Mouse (Mus musculus) brain, embryonic 18.5 days (tissue): Measurements from ENCODE around the gene Smyd3.
A peak's percentile ranks its signal among the peaks of the same experiment; 100 is the strongest.

Experiments used
- DNase-seq: peaks from one replicate; pipeline ENCODE4 v3.0.0-alpha.2; 2012; ENCODE audit warnings: low read depth, low spot score

Smyd3 gene

DNA sequence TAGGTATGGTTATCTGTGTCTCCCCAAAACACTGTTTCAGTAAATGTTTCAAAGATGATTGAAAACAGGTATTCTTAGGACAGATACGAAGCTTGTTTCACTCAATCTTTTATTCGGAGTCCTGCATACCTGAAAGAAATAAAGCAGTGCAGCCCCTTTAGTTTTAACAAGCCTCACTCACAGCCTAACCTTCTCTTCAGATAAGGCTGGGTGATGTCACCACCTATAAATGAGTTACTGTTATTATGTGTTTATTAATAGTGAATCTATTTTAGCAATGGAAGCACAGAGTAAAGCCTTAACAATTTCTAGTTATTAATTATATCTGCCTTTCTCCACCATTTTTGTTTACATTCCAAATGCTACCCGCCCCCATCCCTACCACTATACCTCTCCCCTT lies 228.1 kb downstream of the Smyd3 start:
- DNase-seq: no peak

DNA sequence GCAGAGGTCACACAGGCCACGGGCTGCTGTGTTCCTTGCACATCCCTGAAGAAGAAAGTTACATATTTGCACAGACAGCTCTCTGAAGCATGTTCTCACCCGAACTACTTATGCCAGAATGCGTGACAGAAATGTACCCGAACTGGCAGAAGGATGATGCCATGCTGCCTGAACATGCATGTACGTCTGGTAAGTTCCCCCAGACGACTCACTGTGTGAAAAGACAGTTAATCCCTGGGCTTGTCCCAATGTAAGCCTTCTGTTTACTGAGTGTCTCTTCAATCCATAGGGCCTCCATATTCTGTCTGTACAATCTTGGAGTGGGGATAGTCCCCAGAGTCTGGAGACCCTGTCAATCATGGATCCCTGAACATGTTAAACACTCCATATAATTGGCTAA lies 231.1 kb downstream of the Smyd3 start:
- DNase-seq: peak; percentile 24

DNA sequence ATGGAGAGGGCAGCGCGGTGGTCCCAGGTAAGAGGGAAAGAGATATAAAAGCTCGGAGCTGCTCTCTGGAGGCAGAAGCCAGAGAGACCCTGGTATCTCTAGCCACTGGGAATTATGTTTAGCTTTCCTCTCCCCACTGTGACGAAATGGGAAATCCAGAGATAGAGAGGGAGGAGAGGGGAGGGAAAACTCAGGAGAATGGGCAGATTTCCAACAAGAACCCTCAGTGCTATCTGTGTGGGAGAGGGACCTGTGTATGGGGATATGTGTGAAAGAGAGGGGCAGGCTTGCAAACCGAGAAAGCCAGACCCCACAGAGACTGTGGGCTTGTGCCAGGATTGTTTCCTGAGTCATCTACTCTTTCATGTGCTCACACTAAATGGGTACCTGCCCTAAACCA lies 235.0 kb downstream of the Smyd3 start:
- no peak for DNase-seq

- no peak for DNase-seq
Measured at GRCm38 (mm10) chr1:179281401-179282121, 236.3 kb downstream of the Smyd3 start.

GRCm38 (mm10) chr1:179279116-179279515 lies 238.7 kb downstream of the Smyd3 start:
- DNase-seq: no peak

- no peak for DNase-seq
Measured at GRCm38 (mm10) chr1:179277346-179277745, 240.5 kb downstream of the Smyd3 start.

GRCm38 (mm10) chr1:179276866-179277265 lies 241.0 kb downstream of the Smyd3 start:
- no peak for DNase-seq

GRCm38 (mm10) chr1:179272926-179273325 lies 244.9 kb downstream of the Smyd3 start:
- no peak for DNase-seq

GRCm38 (mm10) chr1:179272351-179272750 lies 245.5 kb downstream of the Smyd3 start:
- DNase-seq: no peak

DNA sequence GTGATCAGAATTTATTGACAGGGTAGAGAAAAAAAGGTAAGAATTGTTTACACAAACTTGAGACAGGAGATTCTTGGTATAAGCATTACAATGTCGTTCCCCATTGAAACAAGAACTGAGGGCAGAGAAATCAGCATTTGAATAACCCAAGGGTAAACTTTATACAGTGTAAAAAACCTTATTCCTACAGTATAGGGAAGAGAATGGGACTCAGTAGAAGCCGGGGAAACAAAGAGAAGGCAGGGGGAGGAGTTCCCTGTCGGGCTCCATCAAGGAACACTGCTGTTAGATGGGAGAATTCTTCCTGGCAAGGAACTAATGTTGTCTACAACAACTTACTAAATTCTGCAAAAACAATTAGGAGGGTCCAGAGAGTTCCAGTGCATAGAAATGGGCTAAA lies 250.9 kb downstream of the Smyd3 start:
- DNase-seq: no peak

- DNase-seq: no peak
Measured at GRCm38 (mm10) chr1:179261496-179261966, 256.3 kb downstream of the Smyd3 start.

- DNase-seq: no peak
Measured at GRCm38 (mm10) chr1:179255826-179256512, 261.9 kb downstream of the Smyd3 start.

DNA sequence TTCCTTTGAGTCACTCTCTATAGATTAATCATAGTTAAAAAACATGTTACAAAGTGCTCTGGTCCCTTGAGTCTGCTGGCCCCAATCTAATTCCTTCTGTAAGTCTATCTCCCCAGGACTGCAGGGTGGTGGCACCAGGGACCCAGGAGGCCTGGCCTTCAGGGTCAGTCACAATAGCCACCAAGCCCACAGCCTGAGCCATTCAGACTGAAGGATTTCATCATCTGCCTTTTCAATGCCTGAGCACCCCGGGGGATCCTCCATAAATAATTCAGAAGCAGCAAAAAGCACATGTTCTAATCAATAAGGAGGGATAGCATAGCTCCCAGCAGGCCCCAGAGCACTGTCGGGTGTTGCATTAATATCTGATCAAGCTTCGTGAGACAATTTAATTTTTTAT lies 263.3 kb downstream of the Smyd3 start:
- no peak for DNase-seq

GRCm38 (mm10) chr1:179252611-179253010 lies 265.2 kb downstream of the Smyd3 start:
- no peak for DNase-seq

- no peak for DNase-seq
Measured at GRCm38 (mm10) chr1:179250388-179250787, 267.5 kb downstream of the Smyd3 start.

DNA sequence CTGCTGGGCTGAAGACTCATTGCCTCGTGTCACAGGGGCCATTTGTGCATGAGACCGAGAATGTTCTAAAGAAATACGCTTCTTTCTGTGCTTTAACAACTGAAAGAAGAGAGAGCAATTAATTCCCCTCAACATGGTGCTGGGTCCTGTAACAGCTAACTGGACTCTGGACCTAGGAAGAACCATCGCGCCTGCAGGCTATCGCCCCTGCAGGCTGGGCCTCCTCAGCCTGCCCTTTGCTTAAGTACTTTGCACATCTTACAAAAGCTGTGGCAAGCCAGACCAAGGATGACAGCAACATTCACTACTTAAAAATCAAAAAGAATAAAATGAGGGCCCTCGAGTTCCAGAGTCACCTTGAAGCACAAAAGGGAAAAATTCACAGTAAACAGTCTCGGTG lies 274.3 kb downstream of the Smyd3 start:
- no peak for DNase-seq

DNA sequence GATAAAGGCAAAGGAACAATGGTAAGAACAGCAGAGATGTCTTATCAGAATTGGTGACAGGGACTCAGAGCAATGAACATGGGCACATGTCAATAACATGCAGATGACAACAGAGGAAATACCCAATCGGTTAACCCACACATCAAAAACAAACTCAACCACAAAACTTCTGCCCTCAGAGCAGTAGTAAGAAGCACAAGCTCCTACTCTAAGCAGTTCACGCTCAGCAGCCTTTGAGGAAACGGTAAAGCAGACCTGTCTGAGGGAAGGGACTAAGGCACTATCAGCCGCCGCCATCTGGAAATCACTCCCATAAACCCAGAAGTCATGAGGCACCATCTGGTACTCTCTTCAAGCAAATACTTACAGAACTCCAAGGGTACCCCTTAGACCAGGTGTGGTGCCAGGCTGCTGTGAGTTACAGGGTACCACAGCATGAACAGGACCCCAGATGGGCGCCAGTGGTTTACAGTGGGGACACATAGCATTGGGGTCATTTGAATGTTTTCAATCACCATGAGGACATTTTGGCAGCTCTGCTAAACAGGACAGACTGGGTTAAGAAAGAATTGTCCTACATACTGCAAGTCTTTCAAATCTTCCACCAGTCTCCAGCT lies 277.1 kb downstream of the Smyd3 start:
- no peak for DNase-seq

DNA sequence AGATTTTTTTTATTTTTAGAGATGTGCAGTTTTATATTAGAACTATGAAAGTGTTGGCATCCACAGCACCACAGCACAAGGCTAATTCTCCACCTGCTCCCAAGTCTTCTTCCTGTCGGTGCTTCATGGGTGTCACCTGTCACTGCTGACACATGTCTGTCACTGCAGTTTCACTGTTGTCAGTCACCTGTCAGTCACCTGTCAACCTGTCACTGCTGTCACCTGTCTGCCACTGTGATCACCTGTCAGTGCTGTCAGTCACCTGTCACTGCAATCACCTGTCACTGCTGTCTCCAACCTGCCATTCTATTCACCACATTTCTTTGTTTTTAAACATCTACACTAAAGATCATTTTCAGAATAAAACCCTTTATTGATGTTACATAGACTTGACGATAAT lies 279.2 kb downstream of the Smyd3 start:
- no peak for DNase-seq

- no peak for DNase-seq
Measured at GRCm38 (mm10) chr1:179237989-179238388, 279.9 kb downstream of the Smyd3 start.

DNA sequence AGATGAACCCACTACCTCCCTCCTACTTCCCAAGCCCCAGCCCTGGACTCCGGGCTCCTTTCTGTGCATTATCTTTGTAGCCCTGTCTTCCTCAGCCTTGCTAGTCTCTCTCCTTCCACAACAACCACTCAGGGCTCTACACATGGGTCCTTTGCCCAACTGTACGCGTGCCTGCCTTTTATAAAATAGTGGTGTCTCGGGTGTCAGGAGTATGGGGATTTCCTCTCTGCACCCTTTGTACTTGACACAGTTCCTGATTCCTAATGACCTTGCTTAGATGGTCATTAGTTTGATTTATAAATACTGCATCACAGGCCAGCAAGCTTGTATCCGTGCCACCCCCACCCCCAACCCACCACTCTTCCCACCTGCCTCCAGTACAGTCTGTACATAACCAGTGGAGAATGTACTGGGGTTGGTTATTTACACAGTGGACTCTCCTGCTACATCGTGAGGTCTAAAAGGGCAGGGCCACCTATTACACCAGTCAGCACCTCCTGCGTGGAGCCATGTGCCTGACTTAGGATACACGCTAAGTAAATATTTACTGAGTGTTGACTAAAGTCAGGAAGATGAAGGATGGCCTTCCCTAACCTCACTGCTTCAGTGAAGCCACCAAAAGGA lies 281.5 kb downstream of the Smyd3 start:
- DNase-seq: no peak

DNA sequence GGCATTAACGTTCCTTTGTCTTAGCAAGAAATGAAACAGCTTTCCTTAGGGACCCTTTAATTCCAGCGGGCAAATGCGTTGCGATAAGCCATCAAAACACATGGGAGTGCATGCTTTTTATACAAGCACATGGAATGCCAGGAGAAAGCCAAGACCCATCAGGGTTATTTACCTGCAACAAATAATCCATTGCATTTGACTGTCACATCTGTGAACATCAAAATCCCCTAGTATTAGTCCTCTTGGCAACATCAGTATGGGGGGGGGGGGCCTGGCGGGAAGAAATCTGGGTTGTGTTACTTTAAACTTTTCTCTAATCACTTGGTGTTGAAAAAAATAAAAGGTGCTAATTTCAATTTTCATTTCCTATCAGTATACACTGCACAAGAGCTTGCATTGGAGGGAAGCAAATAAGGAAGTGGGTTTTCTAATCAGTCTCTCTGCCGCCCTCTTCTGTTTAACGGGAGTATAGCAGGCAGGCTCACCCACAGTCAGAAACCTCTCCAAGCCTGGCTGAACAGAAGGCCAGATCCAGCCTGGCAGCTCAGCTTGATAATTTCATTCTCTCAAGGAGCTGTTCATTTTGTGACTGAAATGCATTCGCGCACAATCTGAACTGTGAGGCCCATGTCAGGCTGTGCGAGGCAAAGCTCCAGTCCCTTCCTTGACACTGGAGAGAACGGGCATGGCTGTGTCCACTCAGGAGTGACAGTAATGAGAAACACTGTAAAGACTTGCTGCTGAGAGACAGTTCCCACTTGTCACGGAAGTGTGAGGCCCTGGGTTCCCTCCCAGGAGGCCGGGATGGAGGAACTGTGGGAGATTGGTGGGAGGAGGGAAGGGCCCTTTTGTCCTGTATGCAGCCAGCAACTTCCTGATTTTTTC lies 285.8 kb downstream of the Smyd3 start:
- DNase-seq: peak; percentile 82
